Mouse (Mus musculus) small intestine, adult 2 months (tissue): ENCODE results near the gene Hist1h4h. TPM values are rescaled to one million over a fixed set of nuclear protein-coding genes. Genes with fewer than 3 reads are reported as not detected.

Experiments used
- H3K27ac ChIP-seq: fragments of 200-500 bp; 2 replicates; pipeline ENCODE4 v1.5.1; 2012; ENCODE audit warnings: low read depth, low read length, control low read depth, inconsistent platforms; ENCODE audit not compliant: insufficient read depth
- H3K27me3 ChIP-seq: fragments of 200-500 bp; 2 replicates; pipeline ENCODE4 v1.6.1; 2012; ENCODE audit warnings: mild to moderate bottlenecking, moderate library complexity, low read length, inconsistent platforms; ENCODE audit not compliant: control insufficient read depth, insufficient read depth
- H3K36me3 ChIP-seq: fragments of 200-500 bp; 2 replicates; pipeline ENCODE4 v1.6.1; 2012; ENCODE audit warnings: mild to moderate bottlenecking, low read length, control low read depth, inconsistent platforms; ENCODE audit not compliant: control insufficient read depth, insufficient read depth
- H3K4me1 ChIP-seq: fragments of 200-500 bp; 2 replicates; pipeline ENCODE4 v1.6.1; 2012; ENCODE audit warnings: low read length, inconsistent platforms, mixed read lengths; ENCODE audit not compliant: control insufficient read depth, insufficient read depth, insufficient read length
- H3K4me3 ChIP-seq: fragments of 200-500 bp; 2 replicates; pipeline ENCODE4 v1.5.1; 2012; ENCODE audit warnings: low read depth, mild to moderate bottlenecking, control low read depth, inconsistent platforms, low read length, moderate library complexity
- CTCF ChIP-seq: fragments of 200-500 bp; IDR thresholded peaks from 2 replicates; pipeline ENCODE4 v1.5.1; 2012; ENCODE audit warnings: low read depth, mild to moderate bottlenecking, control low read depth, inconsistent platforms, low read length, moderate library complexity, mixed read lengths; ENCODE audit not compliant: insufficient replicate concordance, insufficient read length; ENCODE audit errors: extremely low read depth
- POLR2A ChIP-seq: fragments of 200-500 bp; IDR thresholded peaks from 2 replicates; pipeline ENCODE4 v1.6.1; 2012; ENCODE audit warnings: low read depth, mild to moderate bottlenecking, control low read depth, inconsistent platforms, low read length, moderate library complexity
- WGBS: fragments of 180-500 bp; shearing (Covaris S2); methylation state at CpG from one replicate; pipeline ENCODE4 v1.1.7; 2018; 5-methylcytosine and 5-hydroxymethylcytosine counted together
- polyA plus RNA-seq: library from polyadenylated mRNA; depleted of rRNA; stranded (reverse); fragments of >200 nt; gene quantifications from 2 replicates; pipeline ENCODE4 v1.2.3, GENCODE M21; 2012; rRNA removed

The Hist1h4h gene
- polyA plus RNA-seq, 1 experiment, result 39.6 TPM

GRCm38 (mm10) chr13:23576351-23576881 is 45.6 kb downstream of the Hist1h4h start:
- 33% methylated on average over 7 of the region's 7 CpGs for WGBS
- Histone ChIP-seq H3K4me3 (peak overlapping the region; percentile 73), H3K27me3 (no peaks in the 10 kb centered on the region), H3K36me3 (no peaks in the 10 kb centered on the region), H3K4me1 (no peaks in the 10 kb centered on the region), H3K27ac (no peak overlapping the region)
- TF ChIP-seq CTCF (no peak), POLR2A (no peak)

GRCm38 (mm10) chr13:23576906-23577639 is 46.2 kb downstream of the Hist1h4h start:
- Histone ChIP-seq H3K27ac (no peak overlapping the region), H3K36me3 (no peaks in the 10 kb centered on the region), H3K4me1 (no peaks in the 10 kb centered on the region), H3K4me3 (no peak overlapping the region), H3K27me3 (no peaks in the 10 kb centered on the region)
- 49% methylated on average over 6 of the region's 6 CpGs for WGBS
- TF ChIP-seq CTCF, result no peak

- TF ChIP-seq POLR2A (no peak), CTCF (no peak)
- 96% methylated on average over 1 of the region's 1 CpGs for WGBS
Measured at GRCm38 (mm10) chr13:23577835-23578234, 47.0 kb downstream of the Hist1h4h start.

More at GRCm38 (mm10) chr13:23577835-23578234, 47.0 kb downstream of the Hist1h4h start:
- no peak overlapping the region for H3K27ac ChIP-seq
- no peaks in the 10 kb centered on the region for H3K4me1 ChIP-seq
- no peaks in the 10 kb centered on the region for H3K36me3 ChIP-seq
- no peak overlapping the region for H3K4me3 ChIP-seq
- no peaks in the 10 kb centered on the region for H3K27me3 ChIP-seq

Other genes starting within 250 kb of the Hist1h4h start
- gene Zfp322a, start 161.8 kb upstream of the Hist1h4h start, polyA plus RNA-seq, result 0.15 and 0.20 TPM in 2 replicates
- 0.95 and 1.2 TPM in 2 replicates for gene Abt1, start 107.2 kb upstream of the Hist1h4h start, polyA plus RNA-seq
- gene Btn1a1, start 65.1 kb upstream of the Hist1h4h start, polyA plus RNA-seq, result 0.05 TPM in 1 of 2 replicates, not detected in the other
- not detected in 2 replicates for gene Btn2a2, start 42.2 kb upstream of the Hist1h4h start, polyA plus RNA-seq
- 631 and 1,420 TPM in 2 replicates for gene Hist1h2af, start 2.9 kb downstream of the Hist1h4h start, polyA plus RNA-seq
- 43.4 and 65.8 TPM in 2 replicates for gene Hist1h3g, start 4.4 kb downstream of the Hist1h4h start, polyA plus RNA-seq
- 2.4 and 5.1 TPM in 2 replicates for gene Hist1h2bh, start 12.3 kb downstream of the Hist1h4h start, polyA plus RNA-seq
- gene Hist1h3f, start 13.0 kb downstream of the Hist1h4h start, polyA plus RNA-seq, result 9.6 and 13.1 TPM in 2 replicates
- 13.6 and 21.3 TPM in 2 replicates for gene Hist1h4f, start 20.6 kb downstream of the Hist1h4h start, polyA plus RNA-seq
- 0.27 and 0.29 TPM in 2 replicates for gene Hist1h1d, start 22.2 kb downstream of the Hist1h4h start, polyA plus RNA-seq
- 27.6 and 43.3 TPM in 2 replicates for gene Hist1h3e, start 31.3 kb downstream of the Hist1h4h start, polyA plus RNA-seq
- 27.3 and 38.0 TPM in 2 replicates for gene Hist1h2ae, start 40.2 kb downstream of the Hist1h4h start, polyA plus RNA-seq
- gene Hist1h2bg, start 40.3 kb downstream of the Hist1h4h start, polyA plus RNA-seq, result 32.8 and 51.3 TPM in 2 replicates
- 9.0 and 24.6 TPM in 2 replicates for gene Hist1h2bf, start 43.1 kb downstream of the Hist1h4h start, polyA plus RNA-seq
- gene Hist1h2ad, start 43.3 kb downstream of the Hist1h4h start, polyA plus RNA-seq, result 21.3 and 30.3 TPM in 2 replicates
- 11.5 and 24.2 TPM in 2 replicates for gene Hist1h3d, start 44.7 kb downstream of the Hist1h4h start, polyA plus RNA-seq
- gene Hist1h4d, start 50.5 kb downstream of the Hist1h4h start, polyA plus RNA-seq, result 10.1 and 13.8 TPM in 2 replicates
- 1.5 and 1.8 TPM in 2 replicates for gene Hist1h2be, start 90.1 kb downstream of the Hist1h4h start, polyA plus RNA-seq
- gene Hist1h1e, start 91.5 kb downstream of the Hist1h4h start, polyA plus RNA-seq, result 2.2 and 2.4 TPM in 2 replicates
- 3.1 and 4.0 TPM in 2 replicates for gene Hist1h2ac, start 152.9 kb downstream of the Hist1h4h start, polyA plus RNA-seq
- 210 and 772 TPM in 2 replicates for gene Hist1h2bc, start 153.1 kb downstream of the Hist1h4h start, polyA plus RNA-seq
- gene Hist1h1t, start 164.8 kb downstream of the Hist1h4h start, polyA plus RNA-seq, result not detected in 2 replicates
- 13.7 and 17.8 TPM in 2 replicates for gene Hist1h4c, start 167.4 kb downstream of the Hist1h4h start, polyA plus RNA-seq
- 3.5 and 7.7 TPM in 2 replicates for gene Hfe, start 179.8 kb downstream of the Hist1h4h start, polyA plus RNA-seq
- gene Hist1h1c, start 207.8 kb downstream of the Hist1h4h start, polyA plus RNA-seq, result 25.6 and 68.0 TPM in 2 replicates
- 39.3 and 49.1 TPM in 2 replicates for gene Hist1h3c, start 214.6 kb downstream of the Hist1h4h start, polyA plus RNA-seq
- gene Hist1h2bb, start 215.7 kb downstream of the Hist1h4h start, polyA plus RNA-seq, result 17.8 and 19.7 TPM in 2 replicates
- gene Hist1h2ab, start 220.1 kb downstream of the Hist1h4h start, polyA plus RNA-seq, result 32.5 and 55.3 TPM in 2 replicates
- 39.8 and 49.8 TPM in 2 replicates for gene Hist1h3b, start 221.2 kb downstream of the Hist1h4h start, polyA plus RNA-seq
- gene Hist1h4b, start 226.0 kb downstream of the Hist1h4h start, polyA plus RNA-seq, result 17.0 and 25.9 TPM in 2 replicates
- 17.4 and 19.9 TPM in 2 replicates for gene Hist1h4a, start 230.2 kb downstream of the Hist1h4h start, polyA plus RNA-seq
- 32.6 and 42.4 TPM in 2 replicates for gene Hist1h3a, start 231.3 kb downstream of the Hist1h4h start, polyA plus RNA-seq
- gene Hist1h1a, start 232.6 kb downstream of the Hist1h4h start, polyA plus RNA-seq, result 0.53 and 0.95 TPM in 2 replicates
- 0.90 and 4.5 TPM in 2 replicates for gene Trim38, start 238.9 kb downstream of the Hist1h4h start, polyA plus RNA-seq